Comparison of ENCODE assay signal across 11 mouse cellular contexts in genomic region chr4:45503380-45503779, GRCm38 (mm10).
"Had no signal": no experiment of that assay in that cellular context is flagged by ENCODE, and none has a peak within 500 bp of the region (broad histone marks: within the 10 kb centered on the region; RNA-seq: fewer than 3 reads in every experiment).

No protein-coding gene starts in this region.

- H3K4me2 ChIP-seq: limb, embryonic 13.5 days; liver, embryonic 11.5 days; liver, embryonic 15.5 days; lung, embryonic 14.5 days; neural tube, embryonic 13.5 days; stomach, embryonic 15.5 days had no signal

- H3K9ac ChIP-seq: limb, embryonic 13.5 days; liver, embryonic 15.5 days; lung, embryonic 14.5 days; neural tube, embryonic 13.5 days; stomach, embryonic 15.5 days had no signal

- H3K27ac ChIP-seq: limb, embryonic 13.5 days; liver, embryonic 15.5 days; midbrain, embryonic 10.5 days; neural tube, embryonic 13.5 days; stomach, embryonic 15.5 days had no signal

- H3K36me3 ChIP-seq: limb, embryonic 13.5 days; liver, embryonic 15.5 days; midbrain, embryonic 10.5 days; neural tube, embryonic 13.5 days; stomach, embryonic 15.5 days had no signal

- H3K9me3 ChIP-seq: limb, embryonic 13.5 days; liver, embryonic 15.5 days; midbrain, embryonic 10.5 days; neural tube, embryonic 13.5 days; stomach, embryonic 15.5 days had no signal

- H3K4me3 ChIP-seq: limb, embryonic 13.5 days; liver, embryonic 15.5 days; midbrain, embryonic 10.5 days; neural tube, embryonic 13.5 days; stomach, embryonic 15.5 days had no signal

- DNase-seq: lung, embryonic 14.5 days; lung, postnatal 10 days; midbrain, embryonic 14.5 days; right cerebral cortex, postnatal 4 days; thymus, postnatal 4 days had no signal

- H3K27me3 ChIP-seq: liver, embryonic 15.5 days; neural tube, embryonic 13.5 days; stomach, embryonic 15.5 days had no signal
